Mouse (Mus musculus): ENCODE measurements around the gene Gm10338.
"Not testable (repeated sequence)": the region's sequence is repeated elsewhere in the genome, so short reads cannot be mapped to it uniquely, and the experiment has no call there.

Gene Gm10338

DNA sequence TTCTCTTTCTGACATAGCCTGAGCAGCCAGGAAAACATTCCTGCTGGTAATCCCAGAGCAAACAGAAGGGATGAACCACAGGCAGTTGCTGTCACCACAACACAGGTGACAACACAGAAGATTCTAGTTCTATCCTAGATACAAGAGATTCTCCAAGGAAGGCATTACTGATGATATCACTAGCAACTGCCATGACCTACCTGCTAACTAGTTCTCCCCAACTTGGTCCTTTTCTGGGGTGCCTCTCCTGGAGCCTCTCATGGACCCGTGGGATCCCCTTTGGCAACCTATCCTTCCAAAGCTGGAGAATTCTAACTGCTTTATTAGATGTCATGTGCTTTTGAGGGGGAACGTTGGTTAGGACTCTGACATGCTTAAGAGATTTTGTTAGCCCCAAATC is at the start of gene Gm10338:
TSS of gene Gm10338 (minus strand) at position 101 of the 400 bp plus-strand sequence.
- DNase-seq = not testable (repeated sequence)

DNA sequence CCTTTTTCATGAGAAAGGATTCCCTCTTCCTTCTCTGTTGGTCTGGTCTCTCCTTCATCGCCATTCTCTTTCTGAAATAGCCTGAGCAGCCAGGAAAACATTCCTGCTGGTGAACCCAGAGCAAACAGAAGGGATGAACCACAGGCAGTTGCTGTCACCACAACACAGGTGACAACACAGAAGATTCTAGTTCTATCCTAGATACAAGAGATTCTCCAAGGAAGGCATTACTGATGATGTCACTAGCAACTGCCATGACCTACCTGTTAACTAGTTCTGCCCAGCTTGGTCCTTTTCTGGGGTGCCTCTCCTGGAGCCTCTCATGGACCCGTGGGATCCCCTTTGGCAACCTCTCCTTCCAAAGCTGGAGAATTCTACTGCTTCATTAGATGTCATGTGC is 48.5 kb upstream of the Gm10338 start, which contains the start of gene Gm10128:
TSS of gene Gm10128 (minus strand) at position 101 of the 400 bp plus-strand sequence.
- not testable (repeated sequence) for DNase-seq

GRCm38 (mm10) chr14:7568382-7568781 is 27.0 kb downstream of the Gm10338 start, which contains the start of gene Gm3558:
TSS of gene Gm3558 (minus strand) at chr14:7568566.
- DNase-seq = peak in 1 of 2 experiments; percentile 1

GRCm38 (mm10) chr14:7567890-7568289 is 27.5 kb downstream of the Gm10338 start:
- peak in 1 of 2 experiments; percentile 1 for DNase-seq

GRCm38 (mm10) chr14:7567266-7567665 is 28.1 kb downstream of the Gm10338 start:
- DNase-seq = peak in 1 of 2 experiments; percentile 1
